Mouse (Mus musculus) hindbrain, embryonic 14.5 days (tissue): Measurements from ENCODE around the gene Klc1. TPM values are rescaled to one million over a fixed set of nuclear protein-coding genes. Genes with fewer than 3 reads are reported as not detected.

ENCODE experiments used
- ATAC-seq: fragments of 200-750 bp; cut with Nextera tagmentation; 2 replicates; pipeline ENCODE4 v1.8.0; 2017; ENCODE audit warnings: moderate number of reproducible peaks, mild to moderate bottlenecking, moderate TSS enrichment, moderate library complexity; ENCODE audit not compliant: low FRiP score
- DNase-seq: peaks from one replicate; pipeline ENCODE4 v3.0.0-alpha.2; 2015; ENCODE audit warnings: low spot score
- H3K27ac ChIP-seq: fragments of 300-500 bp; sonication (generic); 2 replicates; pipeline ENCODE4 v1.5.1; 2014; ENCODE audit warnings: mild to moderate bottlenecking, moderate library complexity
- H3K27me3 ChIP-seq: fragments of 300-500 bp; sonication (generic); 2 replicates; pipeline ENCODE4 v1.6.1; 2014; ENCODE audit warnings: mild to moderate bottlenecking, low read length, mixed read lengths; ENCODE audit not compliant: control insufficient read depth, insufficient read depth
- H3K36me3 ChIP-seq: fragments of 300-500 bp; sonication (generic); replicated peaks from 2 replicates; pipeline ENCODE4 v1.6.1; 2014; ENCODE audit not compliant: control insufficient read depth, insufficient read depth
- H3K4me1 ChIP-seq: fragments of 300-500 bp; sonication (generic); replicated peaks from 2 replicates; pipeline ENCODE4 v1.6.1; 2014; ENCODE audit warnings: antibody characterized with exemption, low read length, mixed read lengths; ENCODE audit not compliant: control insufficient read depth, insufficient read depth
- H3K4me2 ChIP-seq: fragments of 300-500 bp; sonication (generic); replicated peaks from 2 replicates; pipeline ENCODE4 v1.6.1; 2014; ENCODE audit warnings: mild to moderate bottlenecking, moderate library complexity
- H3K4me3 ChIP-seq: fragments of 300-500 bp; sonication (generic); replicated peaks from 2 replicates; pipeline ENCODE4 v1.5.1; 2014; ENCODE audit warnings: mild to moderate bottlenecking, low read length
- H3K9ac ChIP-seq: fragments of 300-500 bp; sonication (generic); 2 replicates; pipeline ENCODE4 v1.6.1; 2014
- H3K9me3 ChIP-seq: fragments of 300-500 bp; sonication (generic); 2 replicates; pipeline ENCODE4 v1.6.1; 2016; ENCODE audit warnings: low read length; ENCODE audit not compliant: control insufficient read depth
- WGBS: fragments of 180-500 bp; shearing (Covaris S2); extraction: QIAGEN DNeasy Blood & Tissue Kit; methylation state at CpG from one replicate; pipeline ENCODE4 v1.1.7; 2014; 5-methylcytosine and 5-hydroxymethylcytosine counted together
- polyA plus RNA-seq: library from polyadenylated mRNA; unstranded; fragments of >200 nt; fragmentation: Nextera tagmentation; extraction: Ambion mirVana; gene quantifications from 2 replicates; pipeline ENCODE4 v1.2.1, GENCODE M21; 2014

The Klc1 gene
- polyA plus RNA-seq, 1 experiment from 2014 or later = 586 TPM

GRCm38 (mm10) chr12:111821931-111822330, 63.3 kb downstream of the Klc1 start:
- DNase-seq = no peak
- no peaks in the 10 kb centered on the region for H3K4me1 ChIP-seq
- no peak for ATAC-seq
- no peak overlapping the region for H3K27ac ChIP-seq
- no peaks in the 10 kb centered on the region for H3K27me3 ChIP-seq
- peaks cover 38% of the 10 kb centered on the region for H3K36me3 ChIP-seq
- 62% methylated on average over 4 of the region's 4 CpGs for WGBS
- no peaks in the 10 kb centered on the region for H3K9me3 ChIP-seq
- no peak overlapping the region for H3K9ac ChIP-seq
- no peak overlapping the region for H3K4me3 ChIP-seq
- no peak overlapping the region for H3K4me2 ChIP-seq

DNA sequence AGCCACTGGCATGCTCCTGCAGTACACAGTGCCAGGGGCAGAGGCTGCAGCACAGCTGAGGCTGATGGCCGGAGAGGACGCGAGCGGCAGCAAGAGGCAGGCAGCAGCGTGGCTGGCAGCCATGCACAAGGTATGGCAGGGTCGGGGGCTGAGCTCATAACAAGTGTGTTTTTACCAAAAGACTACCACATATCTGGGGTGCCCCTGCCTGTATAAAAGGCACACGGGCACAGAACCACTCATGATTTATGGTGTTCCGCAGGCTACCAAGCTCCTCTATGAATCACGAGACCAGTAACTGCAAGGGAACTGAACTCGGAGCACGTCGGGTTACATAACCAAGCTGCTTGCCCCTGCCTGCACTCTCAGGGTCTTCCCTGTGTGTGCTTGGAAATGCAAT, 68.9 kb downstream of the Klc1 start:
- Histone ChIP-seq H3K9ac (no peak overlapping the region), H3K4me3 (no peak overlapping the region), H3K36me3 (peaks cover 94% of the 10 kb centered on the region), H3K27me3 (no peaks in the 10 kb centered on the region), H3K4me1 (no peaks in the 10 kb centered on the region), H3K27ac (no peak overlapping the region), H3K4me2 (no peak overlapping the region), H3K9me3 (no peaks in the 10 kb centered on the region)
- 89% methylated on average over 12 of the region's 12 CpGs for WGBS
- DNase-seq = no peak
- no peak for ATAC-seq

- H3K9ac ChIP-seq = no peak overlapping the region
- peaks cover 100% of the 10 kb centered on the region for H3K36me3 ChIP-seq
- H3K27ac ChIP-seq = no peak overlapping the region
- ATAC-seq (no peak), DNase-seq (no peak)
- no peaks in the 10 kb centered on the region for H3K4me1 ChIP-seq
- WGBS = 37% methylated on average over 5 of the region's 5 CpGs
- no peak overlapping the region for H3K4me2 ChIP-seq
- no peak overlapping the region for H3K4me3 ChIP-seq
- H3K9me3 ChIP-seq = no peaks in the 10 kb centered on the region
- H3K27me3 ChIP-seq = no peaks in the 10 kb centered on the region
Observed at GRCm38 (mm10) chr12:111829447-111829846, 70.8 kb downstream of the Klc1 start.

DNA sequence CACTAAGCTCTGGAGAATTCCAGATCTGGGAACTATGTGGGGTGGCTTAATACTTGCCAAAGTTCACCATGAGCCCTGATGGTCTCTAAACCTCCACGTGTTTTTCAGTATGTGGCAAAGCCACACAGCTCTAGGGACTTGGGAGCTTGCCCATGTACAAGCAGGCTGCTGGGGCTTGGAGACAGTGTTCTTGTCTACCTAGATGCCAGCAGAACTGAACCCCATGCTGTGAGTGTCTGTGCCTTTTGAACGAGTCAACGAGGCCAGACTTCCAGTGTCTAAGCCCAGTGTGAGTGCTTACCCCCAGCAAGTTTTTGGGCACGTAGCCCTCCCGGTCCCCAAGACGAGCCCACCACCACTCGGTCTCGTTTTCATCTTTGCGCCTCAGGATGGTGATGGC, 71.3 kb downstream of the Klc1 start:
- no peak for ATAC-seq

GRCm38 (mm10) chr12:111830375-111830774, 71.7 kb downstream of the Klc1 start:
- no peaks in the 10 kb centered on the region for H3K27me3 ChIP-seq
- ATAC-seq (no peak), DNase-seq (no peak)
- no peaks in the 10 kb centered on the region for H3K4me1 ChIP-seq
- H3K4me3 ChIP-seq = no peak overlapping the region
- peaks cover 100% of the 10 kb centered on the region for H3K36me3 ChIP-seq
- no peaks in the 10 kb centered on the region for H3K9me3 ChIP-seq
- no peak overlapping the region for H3K27ac ChIP-seq
- no peak overlapping the region for H3K4me2 ChIP-seq
- 82% methylated on average over 10 of the region's 10 CpGs for WGBS
- no peak overlapping the region for H3K9ac ChIP-seq

More for the DNA sequence above, 71.3 kb downstream of the Klc1 start:
- H3K4me1 ChIP-seq = no peaks in the 10 kb centered on the region
- H3K36me3 ChIP-seq = peaks cover 100% of the 10 kb centered on the region
- H3K4me3 ChIP-seq = no peak overlapping the region
- no peak for DNase-seq
- no peak overlapping the region for H3K27ac ChIP-seq
- H3K9ac ChIP-seq = no peak overlapping the region
- no peak overlapping the region for H3K4me2 ChIP-seq
- H3K9me3 ChIP-seq = no peaks in the 10 kb centered on the region
- WGBS = 70% methylated on average over 9 of the region's 9 CpGs
- H3K27me3 ChIP-seq = no peaks in the 10 kb centered on the region

- Histone ChIP-seq H3K9ac (no peak overlapping the region), H3K9me3 (no peaks in the 10 kb centered on the region), H3K4me3 (no peak overlapping the region), H3K27ac (no peak overlapping the region), H3K4me2 (no peak overlapping the region), H3K36me3 (peaks cover 100% of the 10 kb centered on the region), H3K4me1 (no peaks in the 10 kb centered on the region), H3K27me3 (no peaks in the 10 kb centered on the region)
- no peak for DNase-seq
- 77% methylated on average over 5 of the region's 5 CpGs for WGBS
- ATAC-seq = no peak
Observed at GRCm38 (mm10) chr12:111832643-111833042, 74.0 kb downstream of the Klc1 start.

GRCm38 (mm10) chr12:111833457-111833856, 74.8 kb downstream of the Klc1 start:
- Histone ChIP-seq H3K36me3 (peaks cover 100% of the 10 kb centered on the region), H3K4me3 (no peak overlapping the region), H3K4me2 (no peak overlapping the region), H3K4me1 (no peaks in the 10 kb centered on the region), H3K9ac (no peak overlapping the region), H3K27ac (no peak overlapping the region), H3K9me3 (no peaks in the 10 kb centered on the region), H3K27me3 (no peaks in the 10 kb centered on the region)
- ATAC-seq (no peak), DNase-seq (no peak)
- WGBS = 87% methylated on average over 10 of the region's 10 CpGs

GRCm38 (mm10) chr12:111842565-111843433, 84.2 kb downstream of the Klc1 start:
- Histone ChIP-seq H3K4me2 (no peak overlapping the region), H3K9me3 (no peaks in the 10 kb centered on the region), H3K36me3 (peaks cover 57% of the 10 kb centered on the region), H3K27ac (no peak overlapping the region), H3K27me3 (no peaks in the 10 kb centered on the region), H3K9ac (no peak overlapping the region), H3K4me3 (no peak overlapping the region), H3K4me1 (no peaks in the 10 kb centered on the region)
- DNase-seq = no peak
- 91% methylated on average over 15 of the region's 15 CpGs for WGBS
- ATAC-seq = no peak

GRCm38 (mm10) chr12:111843470-111843869, 84.8 kb downstream of the Klc1 start:
- no peak overlapping the region for H3K4me2 ChIP-seq
- 64% methylated on average over 2 of the region's 2 CpGs for WGBS
- no peak overlapping the region for H3K27ac ChIP-seq
- H3K9ac ChIP-seq = no peak overlapping the region
- no peaks in the 10 kb centered on the region for H3K4me1 ChIP-seq
- no peaks in the 10 kb centered on the region for H3K9me3 ChIP-seq
- H3K4me3 ChIP-seq = no peak overlapping the region
- peaks cover 50% of the 10 kb centered on the region for H3K36me3 ChIP-seq
- DNase-seq (no peak), ATAC-seq (no peak)
- H3K27me3 ChIP-seq = no peaks in the 10 kb centered on the region
